Mouse (Mus musculus): Measurements from ENCODE around the gene Srpr.

- TF ChIP-seq CTCF (IDR thresholded peaks at IDR 0.05) (no peak), EP300 (IDR thresholded peaks at IDR 0.05; ENCODE audit: insufficient read depth, low read depth, low read length) (no peak), POLR2A (IDR thresholded peaks at IDR 0.05; ENCODE audit: insufficient read depth, low read depth, low read length) (no peak)
Measured at GRCm38 (mm10) chr9:35160662-35161061, 39.3 kb upstream of the Srpr start.

Data from heart, adult 2 months (tissue).